Mouse (Mus musculus): Measurements from ENCODE around the gene Col8a2. TPM values are rescaled to one million over a fixed set of nuclear protein-coding genes. Genes with fewer than 3 reads are reported as not detected.

Gene Col8a2
- polyA plus RNA-seq, 1 experiment = not detected

- TF ChIP-seq TAL1 (IDR thresholded peaks at IDR 0.05; ENCODE audit: low read length) (no peak), GATA1 (IDR thresholded peaks at IDR 0.05; ENCODE audit: low read length) (no peak)
- no peaks in the 10 kb centered on the region for H3K36me3 ChIP-seq (ENCODE audit: control insufficient read depth)
Measured at GRCm38 (mm10) chr4:126291196-126291595, 4.6 kb downstream of the Col8a2 start.

GRCm38 (mm10) chr4:126295152-126295551, 8.6 kb downstream of the Col8a2 start:
- H3K27me3 ChIP-seq (ENCODE audit: control insufficient read depth) = peaks cover 60% of the 10 kb centered on the region
- no peaks in the 10 kb centered on the region for H3K9me3 ChIP-seq (ENCODE audit: control insufficient read depth, low read length)
- no peaks in the 10 kb centered on the region; the same call in 1 of the 2 replicates for H3K4me1 ChIP-seq (ENCODE audit: control insufficient read depth)
- TF ChIP-seq TAL1 (IDR thresholded peaks at IDR 0.05; ENCODE audit: low read length) (no peak), GATA1 (IDR thresholded peaks at IDR 0.05; ENCODE audit: low read length) (no peak)
- H3K4me3 ChIP-seq (replicated peaks) = no peak overlapping the region
- H3K36me3 ChIP-seq (ENCODE audit: control insufficient read depth) = no peaks in the 10 kb centered on the region

More at GRCm38 (mm10) chr4:126291196-126291595, 4.6 kb downstream of the Col8a2 start:
- H3K4me3 ChIP-seq (replicated peaks) = no peak overlapping the region
- H3K27me3 ChIP-seq (ENCODE audit: control insufficient read depth) = peaks cover 57% of the 10 kb centered on the region
- H3K4me1 ChIP-seq (ENCODE audit: control insufficient read depth) = peaks cover 3% of the 10 kb centered on the region
- no peaks in the 10 kb centered on the region; the same call in 1 of the 2 replicates for H3K9me3 ChIP-seq (ENCODE audit: control insufficient read depth, low read length)

GRCm38 (mm10) chr4:126295937-126296336, 9.3 kb downstream of the Col8a2 start:
- no peak overlapping the region for H3K4me3 ChIP-seq (replicated peaks)
- peaks cover 62% of the 10 kb centered on the region for H3K27me3 ChIP-seq (ENCODE audit: control insufficient read depth)
- no peaks in the 10 kb centered on the region for H3K36me3 ChIP-seq (ENCODE audit: control insufficient read depth)
- no peaks in the 10 kb centered on the region for H3K9me3 ChIP-seq (ENCODE audit: control insufficient read depth, low read length)
- TF ChIP-seq GATA1 (IDR thresholded peaks at IDR 0.05; ENCODE audit: low read length) (no peak), TAL1 (IDR thresholded peaks at IDR 0.05; ENCODE audit: low read length) (no peak)
- no peaks in the 10 kb centered on the region; the same call in 1 of the 2 replicates for H3K4me1 ChIP-seq (ENCODE audit: control insufficient read depth)

GRCm38 (mm10) chr4:126296617-126297101, 10.1 kb downstream of the Col8a2 start:
- H3K36me3 ChIP-seq (ENCODE audit: control insufficient read depth) = no peaks in the 10 kb centered on the region
- peaks cover 68% of the 10 kb centered on the region for H3K27me3 ChIP-seq (ENCODE audit: control insufficient read depth)
- no peaks in the 10 kb centered on the region; the same call in 1 of the 2 replicates for H3K4me1 ChIP-seq (ENCODE audit: control insufficient read depth)
- H3K9me3 ChIP-seq (ENCODE audit: control insufficient read depth, low read length) = 0 out of 2 replicates have a peak, but pooled peaks cover 2% of the 10 kb centered on the region
- TF ChIP-seq TAL1 (IDR thresholded peaks at IDR 0.05; ENCODE audit: low read length) = no peak
- no peak for TF ChIP-seq GATA1 (IDR thresholded peaks at IDR 0.05; ENCODE audit: low read length)
- H3K4me3 ChIP-seq (replicated peaks) = no peak overlapping the region

GRCm38 (mm10) chr4:126300916-126301583, 14.5 kb downstream of the Col8a2 start:
- peaks cover 82% of the 10 kb centered on the region for H3K27me3 ChIP-seq (ENCODE audit: control insufficient read depth)
- no peak overlapping the region for H3K4me3 ChIP-seq (replicated peaks)
- H3K36me3 ChIP-seq (ENCODE audit: control insufficient read depth) = no peaks in the 10 kb centered on the region
- no peaks in the 10 kb centered on the region; the same call in 1 of the 2 replicates for H3K4me1 ChIP-seq (ENCODE audit: control insufficient read depth)
- TF ChIP-seq GATA1 (IDR thresholded peaks at IDR 0.05; ENCODE audit: low read length) (no peak), TAL1 (IDR thresholded peaks at IDR 0.05; ENCODE audit: low read length) (no peak)
- peaks cover 6% of the 10 kb centered on the region for H3K9me3 ChIP-seq (ENCODE audit: control insufficient read depth, low read length)

GRCm38 (mm10) chr4:126301584-126302309, 15.2 kb downstream of the Col8a2 start:
- H3K36me3 ChIP-seq (ENCODE audit: control insufficient read depth) = no peaks in the 10 kb centered on the region
- H3K4me1 ChIP-seq (ENCODE audit: control insufficient read depth) = no peaks in the 10 kb centered on the region; the same call in 1 of the 2 replicates
- H3K27me3 ChIP-seq (ENCODE audit: control insufficient read depth) = peaks cover 77% of the 10 kb centered on the region
- no peak for TF ChIP-seq GATA1 (IDR thresholded peaks at IDR 0.05; ENCODE audit: low read length)
- TF ChIP-seq TAL1 (IDR thresholded peaks at IDR 0.05; ENCODE audit: low read length) = no peak
- peaks cover 8% of the 10 kb centered on the region for H3K9me3 ChIP-seq (ENCODE audit: control insufficient read depth, low read length)
- H3K4me3 ChIP-seq (replicated peaks) = no peak overlapping the region

- Histone ChIP-seq H3K4me1 (ENCODE audit: control insufficient read depth) (no peaks in the 10 kb centered on the region), H3K36me3 (ENCODE audit: control insufficient read depth) (no peaks in the 10 kb centered on the region), H3K9me3 (ENCODE audit: control insufficient read depth, low read length) (peaks cover 8% of the 10 kb centered on the region), H3K27me3 (ENCODE audit: control insufficient read depth) (peaks cover 64% of the 10 kb centered on the region), H3K4me3 (replicated peaks) (no peak overlapping the region)
- TF ChIP-seq GATA1 (IDR thresholded peaks at IDR 0.05; ENCODE audit: low read length) (no peak), TAL1 (IDR thresholded peaks at IDR 0.05; ENCODE audit: low read length) (no peak)
Measured at GRCm38 (mm10) chr4:126303877-126304276, 17.3 kb downstream of the Col8a2 start.

- Histone ChIP-seq H3K4me1 (ENCODE audit: control insufficient read depth) (peaks cover 3% of the 10 kb centered on the region), H3K36me3 (ENCODE audit: control insufficient read depth) (no peaks in the 10 kb centered on the region), H3K4me3 (replicated peaks) (no peak overlapping the region), H3K27me3 (ENCODE audit: control insufficient read depth) (peaks cover 57% of the 10 kb centered on the region), H3K9me3 (ENCODE audit: control insufficient read depth, low read length) (peaks cover 8% of the 10 kb centered on the region)
- no peak for TF ChIP-seq TAL1 (IDR thresholded peaks at IDR 0.05; ENCODE audit: low read length)
- TF ChIP-seq GATA1 (IDR thresholded peaks at IDR 0.05; ENCODE audit: low read length) = no peak
Measured at GRCm38 (mm10) chr4:126305428-126305827, 18.8 kb downstream of the Col8a2 start.

GRCm38 (mm10) chr4:126306058-126306457, 19.5 kb downstream of the Col8a2 start:
- Histone ChIP-seq H3K4me1 (ENCODE audit: control insufficient read depth) (peaks cover 3% of the 10 kb centered on the region), H3K9me3 (ENCODE audit: control insufficient read depth, low read length) (peaks cover 8% of the 10 kb centered on the region), H3K27me3 (ENCODE audit: control insufficient read depth) (peaks cover 50% of the 10 kb centered on the region), H3K36me3 (ENCODE audit: control insufficient read depth) (no peaks in the 10 kb centered on the region), H3K4me3 (replicated peaks) (no peak overlapping the region)
- TF ChIP-seq GATA1 (IDR thresholded peaks at IDR 0.05; ENCODE audit: low read length) = no peak
- no peak for TF ChIP-seq TAL1 (IDR thresholded peaks at IDR 0.05; ENCODE audit: low read length)
